8 mouse cellular contexts compared by ENCODE assay signal in genomic region chr14:52104677-52105285, GRCm38 (mm10). TPM values are rescaled to one million over a fixed set of nuclear protein-coding genes. Genes with fewer than 3 reads are reported as not detected.
DNase-seq lines count a peak whose midpoint lies in the region; ATAC-seq and TF ChIP-seq lines count a peak whose summit lies in the region.

No protein-coding gene starts in this region.

- TF ChIP-seq POLR2A in liver, adult 2 months (IDR thresholded peaks at IDR 0.05; ENCODE audit: extremely low read depth, insufficient read depth, low read length), result no peak

- peak; percentile 60 for DNase-seq in liver, adult 2 months (ENCODE audit: extremely low read depth, low read depth, low spot score)
- DNase-seq in liver, result no peak
- peak; percentile 20 for DNase-seq in embryonic facial prominence, embryonic 11.5 days (ENCODE audit: low spot score)
- no peak for DNase-seq in right cerebral cortex, adult 18-20 months
- no peak for DNase-seq in embryo, embryonic 11 days
- DNase-seq in kidney, postnatal 14 days, result no peak

- H3K27ac ChIP-seq in liver, adult 2 months (replicated peaks; ENCODE audit: insufficient read depth, low read depth, low read length), result peak overlapping the region; percentile 87
- H3K27ac ChIP-seq in embryonic facial prominence, embryonic 11.5 days (replicated peaks; ENCODE audit: low read depth, low read length), result peak overlapping the region; percentile 66
- peak overlapping the region; percentile 98 for H3K27ac ChIP-seq in intestine, embryonic 16.5 days (ENCODE audit: low read length)
- peak overlapping the region; percentile 91 for H3K27ac ChIP-seq in neural tube, embryonic 14.5 days (ENCODE audit: low read depth, low read length)

- H3K4me1 ChIP-seq in liver, adult 2 months (ENCODE audit: control insufficient read depth, insufficient read depth, low read length), result peaks cover 17% of the 10 kb centered on the region
- no peaks in the 10 kb centered on the region; the same call in 1 of the 2 replicates for H3K4me1 ChIP-seq in embryonic facial prominence, embryonic 11.5 days (ENCODE audit: control insufficient read depth, insufficient read depth, low read length)
- peaks cover 18% of the 10 kb centered on the region for H3K4me1 ChIP-seq in intestine, embryonic 16.5 days (ENCODE audit: control insufficient read depth, insufficient read depth, low read length)
- H3K4me1 ChIP-seq in neural tube, embryonic 14.5 days (ENCODE audit: control insufficient read depth, insufficient read depth, low read length), result peaks cover 22% of the 10 kb centered on the region

- no peaks in the 10 kb centered on the region for H3K9me3 ChIP-seq in embryonic facial prominence, embryonic 11.5 days (replicated peaks; ENCODE audit: control insufficient read depth, low read length)
- H3K9me3 ChIP-seq in intestine, embryonic 16.5 days (ENCODE audit: control insufficient read depth, low read length), result no peaks in the 10 kb centered on the region
- no peaks in the 10 kb centered on the region for H3K9me3 ChIP-seq in neural tube, embryonic 14.5 days (ENCODE audit: control insufficient read depth, low read length)

- no peak for TF ChIP-seq CTCF in liver, adult 2 months (IDR thresholded peaks at IDR 0.05; ENCODE audit: low read depth, low read length)

- ATAC-seq in embryonic facial prominence, embryonic 11.5 days (replicated peaks; ENCODE audit: insufficient number of reproducible peaks, low FRiP score, low TSS enrichment, low read depth), result no peak
- ATAC-seq in intestine, embryonic 16.5 days, result peak; percentile 36; the same call in 1 of the 2 replicates
- ATAC-seq in neural tube, embryonic 14.5 days (ENCODE audit: low read depth), result no peak

- no peaks in the 10 kb centered on the region for H3K27me3 ChIP-seq in liver, adult 2 months (ENCODE audit: control insufficient read depth, insufficient read depth, low read length)
- no peaks in the 10 kb centered on the region for H3K27me3 ChIP-seq in embryonic facial prominence, embryonic 11.5 days (ENCODE audit: control insufficient read depth, insufficient read depth, low read length)
- H3K27me3 ChIP-seq in intestine, embryonic 16.5 days (replicated peaks; ENCODE audit: control insufficient read depth, insufficient read depth, low read length), result no peaks in the 10 kb centered on the region
- no peaks in the 10 kb centered on the region for H3K27me3 ChIP-seq in neural tube, embryonic 14.5 days (ENCODE audit: control insufficient read depth, insufficient read depth, low read length)

- H3K79me2 ChIP-seq in liver, adult 2 months (ENCODE audit: control insufficient read depth, insufficient read depth, low read length), result peaks cover 23% of the 10 kb centered on the region; the same call in 1 of the 2 replicates

- peak overlapping the region; percentile 33 for H3K4me3 ChIP-seq in liver, adult 2 months (ENCODE audit: insufficient read depth, low read depth, low read length)
- H3K4me3 ChIP-seq in embryonic facial prominence, embryonic 11.5 days (ENCODE audit: low read depth, low read length), result peak overlapping the region; percentile 33
- H3K4me3 ChIP-seq in intestine, embryonic 16.5 days (ENCODE audit: low read length), result peak overlapping the region; percentile 46
- H3K4me3 ChIP-seq in neural tube, embryonic 14.5 days (ENCODE audit: low read depth, low read length), result peak overlapping the region; percentile 32

- 24% methylated on average over 7 of the region's 7 CpGs for WGBS in liver, adult 2 months
- 39% methylated on average over 7 of the region's 7 CpGs for WGBS in embryonic facial prominence, embryonic 11.5 days
- WGBS in intestine, embryonic 16.5 days, result 33% methylated on average over 7 of the region's 7 CpGs
- 37% methylated on average over 7 of the region's 7 CpGs for WGBS in neural tube, embryonic 14.5 days

- H3K9ac ChIP-seq in liver, adult 2 months (ENCODE audit: low read depth, low read length), result peak overlapping the region; percentile 74
- peak overlapping the region; percentile 56 for H3K9ac ChIP-seq in embryonic facial prominence, embryonic 11.5 days (replicated peaks; ENCODE audit: low read length)
- peak overlapping the region; percentile 71 for H3K9ac ChIP-seq in intestine, embryonic 16.5 days (ENCODE audit: low read depth, low read length)
- peak overlapping the region; percentile 48 for H3K9ac ChIP-seq in neural tube, embryonic 14.5 days (replicated peaks; ENCODE audit: low read depth, low read length)

- peak overlapping the region; percentile 53 for H3K4me2 ChIP-seq in embryonic facial prominence, embryonic 11.5 days (ENCODE audit: low read depth, low read length)
- peak overlapping the region; percentile 68 for H3K4me2 ChIP-seq in intestine, embryonic 16.5 days (ENCODE audit: low read depth, low read length)
- peak overlapping the region; percentile 60 for H3K4me2 ChIP-seq in neural tube, embryonic 14.5 days (ENCODE audit: low read depth, low read length)

- peaks cover 2% of the 10 kb centered on the region; the same call in 1 of the 2 replicates for H3K36me3 ChIP-seq in liver, adult 2 months (ENCODE audit: control insufficient read depth, insufficient read depth, low read length)
- H3K36me3 ChIP-seq in embryonic facial prominence, embryonic 11.5 days (replicated peaks; ENCODE audit: control insufficient read depth, insufficient read depth, low read depth, low read length), result no peaks in the 10 kb centered on the region
- H3K36me3 ChIP-seq in intestine, embryonic 16.5 days (ENCODE audit: control insufficient read depth, insufficient read depth, low read length), result no peaks in the 10 kb centered on the region
- H3K36me3 ChIP-seq in neural tube, embryonic 14.5 days (ENCODE audit: control insufficient read depth, insufficient read depth, low read length), result no peaks in the 10 kb centered on the region

RNA-seq across cellular contexts. Expression of gene Hnrnpc, which starts 1.0 kb away (rescaled TPM):
- 77.5 and 84.4 TPM in 2 replicates for total RNA-seq in liver, adult 2 months (2014; rRNA removed)
- 50.8 and 55.8 TPM in 2 replicates for polyA plus RNA-seq in liver, adult 2 months (2012; rRNA removed)
- 1,003 and 1,066 TPM in 2 replicates for polyA plus RNA-seq in embryonic facial prominence, embryonic 11.5 days (2014; fragmentation: Nextera tagmentation; extraction: Ambion mirVana)
- 447 and 515 TPM in 2 replicates for polyA plus RNA-seq in intestine, embryonic 16.5 days (2015; fragmentation: Nextera tagmentation; extraction: Ambion mirVana)
- polyA plus RNA-seq in neural tube, embryonic 14.5 days (2014; fragmentation: Nextera tagmentation; extraction: Ambion mirVana), result 432 and 490 TPM in 2 replicates

RNA-seq across cellular contexts. Expression of gene Rpgrip1, which starts 5.7 kb away (rescaled TPM):
- 0.55 and 1.2 TPM in 2 replicates for total RNA-seq in liver, adult 2 months (2014; rRNA removed)
- 0.35 and 0.50 TPM in 2 replicates for polyA plus RNA-seq in liver, adult 2 months (2012; rRNA removed)
- 86.1 and 97.9 TPM in 2 replicates for polyA plus RNA-seq in embryonic facial prominence, embryonic 11.5 days (2014; fragmentation: Nextera tagmentation; extraction: Ambion mirVana)
- 42.9 and 48.5 TPM in 2 replicates for polyA plus RNA-seq in intestine, embryonic 16.5 days (2015; fragmentation: Nextera tagmentation; extraction: Ambion mirVana)
- polyA plus RNA-seq in neural tube, embryonic 14.5 days (2014; fragmentation: Nextera tagmentation; extraction: Ambion mirVana), result 42.0 and 47.5 TPM in 2 replicates

Comparison
In these comparisons a context has a peak if more than half of its experiments do, and no peak if none do; other contexts are left out.
1. DNase-seq: peak in liver, adult 2 months (single experiment) and embryonic facial prominence, embryonic 11.5 days (single experiment); none in liver (single experiment), right cerebral cortex, adult 18-20 months (single experiment), embryo, embryonic 11 days (single experiment) and kidney, postnatal 14 days (single experiment).
2. RNA of gene Rpgrip1, which starts 5.7 kb away (polyA plus RNA-seq): 86.1 to 97.9 TPM in embryonic facial prominence, embryonic 11.5 days, 42.9 to 48.5 TPM in intestine, embryonic 16.5 days and 42.0 to 47.5 TPM in neural tube, embryonic 14.5 days; 0.35 to 0.50 TPM in liver, adult 2 months; every median in the first group is over 10 times any median in the second.
3. Peak in every context shown above with its lines, with median percentiles within 50 percentile points of each other: H3K27ac ChIP-seq, H3K4me3 ChIP-seq, H3K9ac ChIP-seq and H3K4me2 ChIP-seq.